Mouse (Mus musculus): ENCODE data around the gene Lhb.
"Not testable (repeated sequence)": the region's sequence is repeated elsewhere in the genome, so short reads cannot be mapped to it uniquely, and the experiment has no call there.

DNA sequence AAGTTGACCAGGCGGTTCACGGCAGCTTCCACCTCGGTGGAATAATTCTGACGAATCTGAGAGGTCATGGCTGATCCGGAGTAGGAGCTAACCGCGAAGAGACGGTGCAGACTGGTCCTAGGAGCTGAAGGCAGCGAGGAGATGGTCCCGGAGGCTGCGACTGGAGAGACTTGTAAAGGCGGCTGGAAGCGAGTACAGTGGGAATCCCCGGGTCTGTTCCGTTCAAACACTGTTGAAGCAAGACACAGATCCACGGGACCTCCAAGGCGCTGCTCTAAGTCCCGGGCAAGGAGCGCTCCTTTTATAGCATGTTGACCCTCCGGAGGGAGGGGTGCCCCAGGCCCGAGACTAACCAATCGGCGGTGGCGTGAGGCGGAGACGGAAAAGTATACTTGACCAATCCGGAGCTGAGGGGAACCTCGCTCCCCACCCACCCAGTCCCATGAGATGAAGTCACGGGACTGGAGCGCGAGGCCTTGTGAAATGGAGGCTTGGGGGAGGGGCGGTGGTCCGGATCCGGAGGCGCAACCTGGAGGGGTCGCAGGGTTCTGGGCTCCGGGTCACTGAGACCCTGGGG lies 39.0 kb downstream of the Lhb start, which contains the start of gene Ftl1:
- peak; percentile 96 for TF ChIP-seq POLR2A (IDR thresholded peaks at IDR 0.05; ENCODE audit: insufficient read depth, low read depth, low read length)
- TF ChIP-seq CTCF (IDR thresholded peaks at IDR 0.05; ENCODE audit: insufficient read depth, low read depth, low read length), result not testable (repeated sequence)
